Mouse (Mus musculus) right cerebral cortex, postnatal 25 days (tissue): ENCODE data around the gene Tmem51.
"Not testable (repeated sequence)": the region's sequence is repeated elsewhere in the genome, so short reads cannot be mapped to it uniquely, and the experiment has no call there.

ENCODE experiments used
- DNase-seq: peaks from one replicate; pipeline ENCODE4 v3.0.0; 2022

Gene Tmem51

GRCm38 (mm10) chr4:142059113-142059840 lies 24.8 kb downstream of the Tmem51 start:
- DNase-seq, result no peak

GRCm38 (mm10) chr4:142057529-142058216 lies 26.4 kb downstream of the Tmem51 start:
- DNase-seq, result peak; percentile 21

- no peak for DNase-seq
These were observed 28.5 kb downstream of the Tmem51 start for GRCm38 (mm10) chr4:142055600-142055999.

GRCm38 (mm10) chr4:142054580-142054979 lies 29.5 kb downstream of the Tmem51 start:
- no peak for DNase-seq

DNA sequence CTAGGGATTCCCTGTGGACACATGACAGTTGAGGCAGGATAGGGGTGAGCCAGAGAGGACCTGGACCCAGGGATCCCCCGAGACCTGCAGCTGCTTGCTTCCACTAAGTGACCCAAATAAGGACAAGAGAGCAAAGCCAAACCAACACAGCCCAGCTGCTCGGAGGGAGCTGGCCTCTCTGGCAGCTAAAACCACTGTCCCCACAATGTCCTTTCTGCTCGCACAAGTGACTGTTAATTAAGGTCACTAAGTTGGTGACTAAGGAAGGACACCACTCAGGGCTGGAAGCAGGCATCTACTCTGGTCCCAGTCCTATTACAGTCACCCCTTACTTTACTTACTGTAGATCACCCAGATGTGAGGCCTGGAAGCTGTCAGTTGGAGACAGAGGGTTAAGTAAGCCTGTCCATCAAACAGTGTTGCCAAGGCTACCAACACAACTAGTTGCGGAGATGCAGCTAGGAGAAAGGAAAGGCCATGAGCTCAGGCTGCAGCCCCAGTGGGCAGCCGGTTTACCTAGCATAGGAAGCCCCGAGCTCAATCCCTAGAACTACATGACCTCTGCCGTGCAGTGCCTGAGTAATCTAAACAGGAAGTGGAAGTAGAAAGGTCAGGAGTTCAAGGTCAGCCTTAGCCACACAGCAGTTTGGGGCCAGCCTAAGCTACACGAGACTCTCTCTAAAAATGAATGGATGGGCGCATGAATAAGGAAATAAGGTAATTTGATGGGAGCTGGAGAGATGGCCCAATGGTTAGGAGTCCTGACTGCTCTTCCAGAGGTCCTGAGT lies 30.2 kb downstream of the Tmem51 start:
- no peak for DNase-seq

DNA sequence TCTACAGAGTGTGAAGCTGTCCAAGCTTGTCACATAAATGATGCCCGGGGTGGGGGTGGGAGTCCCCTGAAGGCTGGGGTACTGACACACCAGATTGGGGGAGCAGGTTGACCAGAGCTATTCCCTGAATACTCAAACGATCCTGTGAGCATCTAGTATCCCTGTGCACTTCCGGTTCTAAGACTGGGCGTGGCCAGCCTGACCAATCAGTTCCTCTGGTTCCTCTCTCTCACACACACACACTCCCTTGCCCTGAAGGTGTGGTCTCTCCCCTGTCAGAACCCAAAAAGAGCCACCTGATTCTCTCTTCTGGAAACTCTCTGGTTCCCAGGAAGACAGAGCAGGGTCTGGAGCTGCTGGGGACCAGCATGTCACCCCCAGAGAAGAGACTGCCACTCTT lies 30.8 kb downstream of the Tmem51 start:
- DNase-seq, result no peak

DNA sequence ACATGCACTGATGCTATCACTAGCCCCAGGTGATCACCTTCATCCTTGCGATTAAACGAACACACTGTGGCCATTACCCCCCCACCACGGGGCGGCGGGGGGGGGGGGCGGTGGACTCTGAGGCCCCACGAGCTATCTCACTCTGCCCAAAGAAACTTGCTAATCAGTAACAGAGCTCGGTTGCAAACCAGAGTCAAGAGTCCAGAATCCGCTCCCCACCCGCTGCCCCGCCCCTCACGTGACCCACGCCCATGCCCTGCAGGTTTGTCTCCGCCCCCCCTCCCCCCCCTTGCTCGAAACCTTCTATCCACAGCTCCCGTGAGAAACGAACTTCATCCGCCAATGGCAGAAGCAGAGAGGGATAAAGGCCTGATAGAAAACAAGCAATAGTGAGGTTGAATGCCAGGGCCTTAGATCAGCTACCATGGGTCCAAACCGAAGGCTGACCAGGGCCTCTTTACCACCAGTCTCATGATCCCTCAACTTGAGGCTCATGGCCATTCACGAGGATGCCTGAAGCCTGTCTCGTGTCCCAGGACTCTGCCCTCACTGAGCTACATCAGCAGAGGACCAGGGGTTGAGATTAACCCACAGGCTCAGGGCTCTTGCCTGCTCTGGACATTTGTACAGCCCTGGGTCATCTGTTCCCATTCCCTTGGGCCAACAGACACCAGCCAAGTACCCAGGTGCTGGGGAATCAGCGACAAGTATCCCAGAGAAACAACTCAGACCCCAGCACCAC lies 31.5 kb downstream of the Tmem51 start:
- no peak for DNase-seq

DNA sequence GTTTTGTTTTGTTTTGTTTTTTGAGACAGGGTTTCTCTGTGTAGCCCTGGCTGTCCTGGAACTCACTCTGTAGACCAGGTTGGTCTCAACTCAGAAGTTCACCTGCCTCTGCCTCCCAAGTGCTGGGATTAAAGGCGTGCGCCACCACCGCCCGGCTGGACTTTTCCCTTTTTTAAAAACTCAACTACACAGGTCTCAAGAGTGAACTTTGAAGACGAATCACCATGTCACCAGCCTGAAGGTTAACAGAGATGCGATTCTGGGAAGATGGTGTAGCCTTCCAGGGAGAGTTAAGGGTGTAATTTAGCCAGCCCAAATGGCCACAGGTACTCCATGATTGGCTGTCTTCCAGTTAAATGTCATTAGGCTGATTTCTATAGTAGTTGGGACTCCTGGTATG lies 32.2 kb downstream of the Tmem51 start:
- not testable (repeated sequence) for DNase-seq

GRCm38 (mm10) chr4:142049963-142050362 lies 34.1 kb downstream of the Tmem51 start:
- no peak for DNase-seq

GRCm38 (mm10) chr4:142048391-142048790 lies 35.7 kb downstream of the Tmem51 start:
- no peak for DNase-seq

GRCm38 (mm10) chr4:142047005-142047404 lies 37.1 kb downstream of the Tmem51 start:
- DNase-seq, result no peak

GRCm38 (mm10) chr4:142046496-142046895 lies 37.6 kb downstream of the Tmem51 start:
- DNase-seq, result no peak

GRCm38 (mm10) chr4:142045595-142046163 lies 38.4 kb downstream of the Tmem51 start:
- DNase-seq, result no peak

- no peak for DNase-seq
These were observed 39.7 kb downstream of the Tmem51 start for GRCm38 (mm10) chr4:142044452-142044851.

DNA sequence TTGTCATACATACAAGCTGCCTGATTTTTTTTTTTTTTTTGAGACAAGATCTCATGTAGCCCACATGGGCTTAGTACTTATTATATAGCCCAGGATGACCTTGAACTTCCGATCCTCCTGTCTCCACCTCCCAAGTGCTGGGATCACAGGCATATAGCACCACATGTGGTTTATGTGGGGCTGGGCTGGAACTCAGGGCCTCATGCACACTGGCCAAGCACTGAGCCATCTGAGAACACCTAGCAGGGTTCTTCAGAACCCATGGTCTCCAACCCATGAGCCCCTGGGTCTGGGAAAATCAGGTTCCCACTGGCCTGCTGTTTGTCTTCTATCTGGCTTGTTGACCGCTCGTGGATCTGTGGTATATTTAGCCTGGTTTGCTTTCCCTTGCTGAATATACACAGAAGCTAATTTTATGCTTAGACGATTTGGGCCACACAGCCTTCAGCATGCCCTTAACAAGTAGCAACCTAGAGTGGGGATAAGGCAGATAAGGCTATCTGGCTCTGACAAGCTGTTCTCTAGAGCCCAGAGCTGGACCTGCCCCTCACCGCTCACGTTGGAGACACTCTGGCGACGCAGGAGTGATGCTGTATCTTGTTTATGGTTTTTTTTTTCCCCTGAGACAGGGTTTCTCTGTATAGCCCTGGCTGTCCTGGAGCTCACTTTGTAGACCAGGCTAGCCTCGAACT lies 44.3 kb downstream of the Tmem51 start:
- no peak for DNase-seq

DNA sequence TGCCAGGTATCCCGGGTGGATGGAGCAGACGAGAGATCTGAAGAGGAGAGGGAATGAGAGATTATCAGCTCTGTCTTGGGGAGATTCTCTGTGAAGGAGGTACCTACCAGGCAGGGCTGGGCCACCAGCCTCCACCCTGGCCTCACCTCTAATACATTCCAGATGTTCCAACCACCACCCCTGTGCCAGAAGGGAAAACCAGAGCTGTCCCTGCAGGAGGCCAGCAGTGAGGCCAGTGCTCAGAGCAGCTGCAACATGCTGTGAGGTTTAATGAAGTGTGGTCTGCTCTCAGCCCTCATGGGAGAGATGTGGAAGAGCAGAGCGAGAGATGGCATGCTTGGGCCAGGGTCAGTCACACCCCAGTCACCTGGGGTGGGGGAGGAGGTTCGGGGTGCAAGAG lies 46.2 kb downstream of the Tmem51 start:
- no peak for DNase-seq

DNA sequence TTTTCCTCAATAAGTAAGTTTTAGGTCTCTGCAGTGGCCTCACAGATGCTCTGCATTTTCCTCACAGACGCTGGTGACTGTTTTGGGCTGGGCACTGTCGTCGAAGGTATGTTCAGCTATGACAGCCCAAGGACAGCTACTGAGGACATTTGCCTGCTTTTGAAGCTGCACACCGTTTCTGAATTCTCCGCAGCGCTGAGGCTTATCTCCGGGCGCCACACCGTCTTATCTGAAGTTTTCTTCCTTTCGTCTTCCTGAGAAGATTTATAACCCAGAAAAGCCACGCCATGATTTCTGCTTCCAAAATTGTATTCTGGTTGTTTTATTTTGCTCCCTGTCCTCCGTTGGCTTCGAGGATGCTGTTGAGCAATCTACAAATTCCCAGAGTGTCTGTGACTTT lies 55.6 kb downstream of the Tmem51 start:
- no peak for DNase-seq

GRCm38 (mm10) chr4:142026965-142027364 lies 57.1 kb downstream of the Tmem51 start:
- no peak for DNase-seq

DNA sequence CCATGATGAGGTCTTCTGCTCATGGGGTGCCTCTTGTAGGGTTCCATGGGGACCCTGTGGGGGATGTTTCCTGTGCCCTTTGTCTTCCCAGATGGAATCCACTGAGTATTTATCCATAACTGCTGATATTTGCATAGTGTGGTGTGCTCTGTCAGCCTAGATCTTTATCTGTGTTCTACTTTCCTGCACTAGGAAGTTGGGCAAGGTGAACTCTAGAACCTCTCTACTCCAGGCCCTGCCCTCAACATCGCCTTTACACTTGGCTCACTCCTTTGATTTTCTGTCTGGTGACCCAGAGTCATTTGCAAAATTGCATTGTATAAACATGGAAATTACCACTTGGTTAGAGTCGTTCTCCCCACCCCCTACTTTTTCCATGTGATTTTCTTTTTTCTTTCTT lies 59.6 kb downstream of the Tmem51 start:
- DNase-seq, result no peak

GRCm38 (mm10) chr4:142023166-142023565 lies 60.9 kb downstream of the Tmem51 start:
- no peak for DNase-seq

GRCm38 (mm10) chr4:142017686-142018085 lies 66.4 kb downstream of the Tmem51 start:
- DNase-seq, result no peak
